Mouse (Mus musculus) hindbrain, embryonic 14.5 days (tissue): ENCODE measurements around the gene Nup93. TPM values are rescaled to one million over a fixed set of nuclear protein-coding genes. Genes with fewer than 3 reads are reported as not detected.

Source experiments
- ATAC-seq: fragments of 200-750 bp; cut with Nextera tagmentation; 2 replicates; pipeline ENCODE4 v1.8.0; 2017; ENCODE audit warnings: moderate number of reproducible peaks, mild to moderate bottlenecking, moderate TSS enrichment, moderate library complexity; ENCODE audit not compliant: low FRiP score
- DNase-seq: peaks from one replicate; pipeline ENCODE4 v3.0.0-alpha.2; 2015; ENCODE audit warnings: low spot score
- H3K27ac ChIP-seq: fragments of 300-500 bp; sonication (generic); 2 replicates; pipeline ENCODE4 v1.5.1; 2014; ENCODE audit warnings: mild to moderate bottlenecking, moderate library complexity
- H3K27me3 ChIP-seq: fragments of 300-500 bp; sonication (generic); 2 replicates; pipeline ENCODE4 v1.6.1; 2014; ENCODE audit warnings: mild to moderate bottlenecking, low read length, mixed read lengths; ENCODE audit not compliant: control insufficient read depth, insufficient read depth
- H3K36me3 ChIP-seq: fragments of 300-500 bp; sonication (generic); replicated peaks from 2 replicates; pipeline ENCODE4 v1.6.1; 2014; ENCODE audit not compliant: control insufficient read depth, insufficient read depth
- H3K4me1 ChIP-seq: fragments of 300-500 bp; sonication (generic); replicated peaks from 2 replicates; pipeline ENCODE4 v1.6.1; 2014; ENCODE audit warnings: antibody characterized with exemption, low read length, mixed read lengths; ENCODE audit not compliant: control insufficient read depth, insufficient read depth
- H3K4me2 ChIP-seq: fragments of 300-500 bp; sonication (generic); replicated peaks from 2 replicates; pipeline ENCODE4 v1.6.1; 2014; ENCODE audit warnings: mild to moderate bottlenecking, moderate library complexity
- H3K4me3 ChIP-seq: fragments of 300-500 bp; sonication (generic); replicated peaks from 2 replicates; pipeline ENCODE4 v1.5.1; 2014; ENCODE audit warnings: mild to moderate bottlenecking, low read length
- H3K9ac ChIP-seq: fragments of 300-500 bp; sonication (generic); 2 replicates; pipeline ENCODE4 v1.6.1; 2014
- H3K9me3 ChIP-seq: fragments of 300-500 bp; sonication (generic); 2 replicates; pipeline ENCODE4 v1.6.1; 2016; ENCODE audit warnings: low read length; ENCODE audit not compliant: control insufficient read depth
- WGBS: fragments of 180-500 bp; shearing (Covaris S2); extraction: QIAGEN DNeasy Blood & Tissue Kit; methylation state at CpG from one replicate; pipeline ENCODE4 v1.1.7; 2014; 5-methylcytosine and 5-hydroxymethylcytosine counted together
- polyA plus RNA-seq: library from polyadenylated mRNA; unstranded; fragments of >200 nt; fragmentation: Nextera tagmentation; extraction: Ambion mirVana; gene quantifications from 2 replicates; pipeline ENCODE4 v1.2.1, GENCODE M21; 2014

The Nup93 gene
- polyA plus RNA-seq, 1 experiment from 2014 or later: 58.9 TPM

DNA sequence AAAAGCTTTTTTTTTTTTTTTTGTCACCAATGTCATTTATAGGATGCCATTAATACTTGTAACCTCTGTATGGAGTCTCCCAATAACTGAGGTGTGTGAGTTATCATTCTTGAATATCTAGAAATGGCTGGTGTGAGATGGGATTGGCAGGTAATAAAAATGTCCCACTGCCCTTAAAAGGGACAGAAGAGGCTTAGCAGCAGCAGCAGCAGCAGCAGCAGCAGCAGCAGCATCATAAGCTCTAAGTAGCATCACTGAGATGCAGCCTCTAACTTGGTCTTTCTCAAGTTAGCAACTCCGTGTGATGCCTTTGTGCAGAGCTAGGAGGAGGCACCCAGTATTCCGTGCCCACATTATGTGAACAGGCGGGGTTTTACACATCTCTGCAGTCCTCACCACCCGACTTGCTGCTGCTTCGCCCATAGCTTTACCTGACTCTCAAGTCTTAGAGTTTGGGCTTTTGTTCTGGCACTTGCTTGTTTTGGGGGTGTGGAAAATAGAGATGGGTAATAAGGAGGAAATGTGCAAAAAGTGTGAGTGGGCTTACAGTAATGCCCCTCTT, 59.0 kb downstream of the Nup93 start:
- Histone ChIP-seq H3K4me1 (peaks cover 11% of the 10 kb centered on the region; the same call in 1 of the 2 replicates), H3K4me3 (no peak overlapping the region), H3K36me3 (0 out of 2 replicates have a peak, but pooled peaks cover 2% of the 10 kb centered on the region), H3K27me3 (no peaks in the 10 kb centered on the region), H3K4me2 (no peak overlapping the region), H3K27ac (no peak overlapping the region), H3K9ac (no peak overlapping the region), H3K9me3 (no peaks in the 10 kb centered on the region)
- no peak for ATAC-seq
- no peak for DNase-seq
- 84% methylated on average over 5 of the region's 5 CpGs for WGBS

DNA sequence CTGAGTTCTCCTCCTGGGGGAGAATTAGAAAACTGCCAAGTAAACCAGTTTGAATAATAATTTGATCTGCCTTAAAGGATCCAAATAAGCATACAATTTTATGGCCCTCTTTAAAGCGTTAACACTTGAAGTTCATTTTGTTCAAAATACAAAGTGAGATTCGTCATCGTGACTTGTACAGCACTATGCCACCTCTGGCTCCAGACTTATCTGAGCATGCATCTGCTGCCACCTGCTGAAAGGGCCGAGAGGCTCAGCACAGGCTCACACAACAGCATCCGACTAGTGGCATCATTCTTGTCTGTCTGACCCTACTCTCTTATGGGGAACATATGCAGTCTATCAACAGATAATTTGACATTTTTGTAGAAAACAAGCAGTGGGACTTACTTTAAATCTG, 59.7 kb downstream of the Nup93 start:
- DNase-seq: no peak
- Histone ChIP-seq H3K4me2 (no peak overlapping the region), H3K4me1 (peaks cover 11% of the 10 kb centered on the region; the same call in 1 of the 2 replicates), H3K9me3 (no peaks in the 10 kb centered on the region), H3K27me3 (no peaks in the 10 kb centered on the region), H3K4me3 (no peak overlapping the region), H3K27ac (no peak overlapping the region), H3K9ac (no peak overlapping the region), H3K36me3 (0 out of 2 replicates have a peak, but pooled peaks cover 2% of the 10 kb centered on the region)
- no peak for ATAC-seq
- WGBS: 74% methylated on average over 5 of the region's 5 CpGs

DNA sequence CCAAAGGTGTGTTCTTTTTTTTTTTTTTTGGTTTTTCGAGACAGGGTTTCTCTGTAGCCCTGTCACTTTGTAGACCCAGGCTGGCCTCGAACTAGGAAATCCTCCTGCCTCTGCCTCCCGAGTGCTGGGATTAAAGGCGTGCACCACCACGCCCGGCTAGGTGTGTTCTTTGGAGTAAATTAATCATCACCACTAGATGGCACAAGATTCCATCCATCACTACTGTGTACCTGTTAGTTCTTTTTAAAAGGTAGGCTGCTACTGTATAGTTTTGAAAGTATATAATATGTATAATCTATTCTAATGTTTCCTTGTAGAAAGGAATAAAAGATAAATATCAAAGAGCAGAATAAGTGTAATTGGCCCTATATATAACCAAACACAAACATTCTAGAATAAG, 63.9 kb downstream of the Nup93 start:
- H3K4me3 ChIP-seq: no peak overlapping the region
- no peaks in the 10 kb centered on the region for H3K4me1 ChIP-seq
- H3K9ac ChIP-seq: no peak overlapping the region
- no peak overlapping the region for H3K4me2 ChIP-seq
- H3K36me3 ChIP-seq: 0 out of 2 replicates have a peak, but pooled peaks cover 2% of the 10 kb centered on the region
- DNase-seq (no peak), ATAC-seq (no peak)
- no peaks in the 10 kb centered on the region for H3K27me3 ChIP-seq
- H3K9me3 ChIP-seq: no peaks in the 10 kb centered on the region
- WGBS: 96% methylated on average over 6 of the region's 6 CpGs
- H3K27ac ChIP-seq: no peak overlapping the region

DNA sequence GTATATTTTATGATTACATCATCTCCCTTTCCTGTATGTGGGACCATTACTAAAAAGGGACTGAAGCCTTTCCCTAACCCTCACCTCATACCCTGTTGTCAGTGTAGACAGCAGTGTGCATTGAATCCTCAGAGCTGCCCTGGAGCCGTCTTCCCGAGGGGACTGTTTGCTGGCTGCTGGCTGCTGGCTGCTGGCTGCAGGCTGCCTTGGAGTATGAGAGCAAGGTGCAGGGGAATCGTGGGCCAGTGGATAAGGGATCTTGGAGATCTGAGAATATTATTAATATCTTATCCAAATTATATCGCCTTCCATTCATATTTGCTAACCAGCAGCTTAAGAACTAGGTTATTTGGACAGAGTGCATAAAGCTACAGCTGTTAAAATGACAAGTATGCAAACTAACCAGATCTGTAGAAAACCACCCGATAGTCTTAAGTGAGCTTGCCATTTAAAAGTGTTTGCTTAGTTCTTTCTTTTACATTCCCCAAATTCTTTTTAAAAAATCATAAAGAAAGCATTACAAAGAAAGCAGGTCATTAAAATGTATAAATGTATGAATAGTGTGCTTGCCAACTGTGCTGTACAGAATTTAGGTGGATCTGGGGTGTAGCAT, 65.7 kb downstream of the Nup93 start:
- 75% methylated on average over 5 of the region's 5 CpGs for WGBS
- ATAC-seq: no peak

DNA sequence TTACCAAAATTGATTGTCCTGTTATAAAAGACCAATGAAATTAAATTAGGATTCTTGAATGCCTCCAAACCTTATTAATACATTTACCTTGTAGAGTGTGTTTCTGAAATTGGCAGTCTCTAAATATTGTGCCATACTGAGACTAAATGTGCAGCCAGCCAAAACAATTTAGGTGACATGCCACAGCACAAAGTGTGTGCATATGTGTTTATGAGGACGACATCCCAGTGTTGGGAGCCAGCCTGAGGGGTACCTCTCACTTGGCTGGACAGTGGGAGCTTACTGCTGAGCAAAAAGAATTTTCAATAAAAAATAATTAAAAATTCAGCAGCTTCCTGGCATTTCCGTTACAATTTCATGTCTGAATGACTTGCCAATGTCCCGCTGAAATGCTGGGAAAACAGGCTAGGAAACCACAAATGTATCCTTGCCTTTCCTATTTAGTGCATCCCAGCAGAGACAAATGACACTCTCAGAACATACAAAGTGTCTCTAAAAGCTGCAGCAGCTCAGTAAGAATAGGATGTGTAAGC, 68.2 kb downstream of the Nup93 start:
- Histone ChIP-seq H3K27me3 (no peaks in the 10 kb centered on the region), H3K9ac (no peak overlapping the region), H3K4me1 (no peaks in the 10 kb centered on the region), H3K27ac (no peak overlapping the region), H3K4me3 (no peak overlapping the region), H3K9me3 (no peaks in the 10 kb centered on the region), H3K4me2 (no peak overlapping the region), H3K36me3 (peaks cover 18% of the 10 kb centered on the region; the same call in 1 of the 2 replicates)
- DNase-seq (no peak), ATAC-seq (no peak)
- 64% methylated on average over 3 of the region's 3 CpGs for WGBS

More for the DNA sequence above, 65.7 kb downstream of the Nup93 start:
- Histone ChIP-seq H3K4me3 (no peak overlapping the region), H3K9me3 (no peaks in the 10 kb centered on the region), H3K36me3 (0 out of 2 replicates have a peak, but pooled peaks cover 6% of the 10 kb centered on the region), H3K4me2 (no peak overlapping the region), H3K27ac (no peak overlapping the region), H3K27me3 (no peaks in the 10 kb centered on the region), H3K4me1 (no peaks in the 10 kb centered on the region), H3K9ac (no peak overlapping the region)
- DNase-seq: no peak

DNA sequence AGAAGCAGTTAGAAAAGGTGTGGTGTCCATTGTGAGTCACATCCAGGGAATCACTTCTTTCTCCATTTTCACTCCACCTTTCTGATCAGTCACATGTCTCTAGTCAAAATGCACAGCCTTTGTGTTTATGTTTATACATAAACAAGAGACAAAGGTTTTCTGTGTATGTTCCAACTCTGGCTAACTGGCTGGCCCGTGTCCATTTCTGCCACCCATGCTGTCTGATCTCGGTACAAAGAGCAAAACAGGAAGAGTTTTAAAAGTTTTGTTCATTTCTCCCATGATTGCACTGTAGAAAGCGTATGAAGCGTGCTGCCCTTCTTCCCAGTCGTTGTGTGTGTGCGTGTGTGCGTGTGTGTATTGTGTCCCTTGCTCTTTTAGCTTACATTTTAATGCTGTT, 69.8 kb downstream of the Nup93 start:
- no peak for ATAC-seq
- no peak for DNase-seq
- no peak overlapping the region for H3K4me3 ChIP-seq
- H3K36me3 ChIP-seq: peaks cover 19% of the 10 kb centered on the region; the same call in 1 of the 2 replicates
- WGBS: 89% methylated on average over 7 of the region's 7 CpGs
- H3K9me3 ChIP-seq: no peaks in the 10 kb centered on the region
- no peaks in the 10 kb centered on the region for H3K27me3 ChIP-seq
- no peak overlapping the region for H3K4me2 ChIP-seq
- H3K4me1 ChIP-seq: no peaks in the 10 kb centered on the region
- no peak overlapping the region for H3K9ac ChIP-seq
- no peak overlapping the region for H3K27ac ChIP-seq

DNA sequence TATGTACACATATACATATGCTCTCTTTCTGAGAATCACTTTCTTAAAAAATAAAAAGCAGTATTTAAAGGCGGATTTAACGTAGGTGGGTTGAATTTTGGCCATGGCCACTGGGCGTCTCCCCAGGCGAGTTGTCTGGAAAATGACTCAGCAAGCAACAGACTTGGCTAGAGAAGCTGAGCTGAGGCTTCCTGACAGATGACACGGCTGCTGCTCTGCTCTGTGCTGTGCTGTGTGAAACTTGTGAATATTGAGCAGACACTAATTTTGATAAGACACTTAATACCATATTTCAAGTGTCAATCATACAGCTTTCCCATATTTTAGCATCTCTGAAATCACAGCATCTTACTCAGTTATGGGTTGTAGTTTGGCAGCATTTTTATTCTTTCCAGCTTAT, 76.2 kb downstream of the Nup93 start:
- 92% methylated on average over 5 of the region's 5 CpGs for WGBS
- H3K9me3 ChIP-seq: no peaks in the 10 kb centered on the region
- ATAC-seq: no peak

DNA sequence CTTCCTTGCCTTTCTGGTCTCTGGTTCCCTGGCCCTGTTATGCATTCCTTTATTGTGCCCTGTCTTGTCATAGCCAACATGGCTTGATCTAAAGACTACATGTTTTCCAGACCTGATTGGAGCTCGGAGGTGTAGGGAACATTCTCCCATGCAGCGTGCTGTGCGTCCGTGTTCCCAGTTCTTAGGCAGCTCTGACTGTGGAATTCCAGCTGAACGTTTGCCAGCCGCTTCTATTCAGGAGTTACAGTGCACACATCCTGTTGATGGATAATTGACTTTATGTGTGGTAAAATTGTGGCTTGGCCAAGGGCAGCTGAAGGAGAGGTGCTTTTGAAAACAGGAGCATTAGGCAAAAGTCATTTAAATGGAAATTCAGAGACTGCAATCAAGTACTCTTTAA, 77.7 kb downstream of the Nup93 start:
- no peaks in the 10 kb centered on the region; the same call in 1 of the 2 replicates for H3K4me1 ChIP-seq
- H3K9ac ChIP-seq: no peak overlapping the region
- peaks cover 49% of the 10 kb centered on the region for H3K36me3 ChIP-seq
- WGBS: 73% methylated on average over 6 of the region's 6 CpGs
- H3K27me3 ChIP-seq: no peaks in the 10 kb centered on the region
- H3K4me3 ChIP-seq: no peak overlapping the region
- DNase-seq (no peak), ATAC-seq (peak; percentile 40; the same call in 1 of the 2 replicates)
- H3K27ac ChIP-seq: peak overlapping the region; percentile 64
- H3K4me2 ChIP-seq: no peak overlapping the region
- no peaks in the 10 kb centered on the region for H3K9me3 ChIP-seq

More for the DNA sequence above, 76.2 kb downstream of the Nup93 start:
- Histone ChIP-seq H3K4me3 (no peak overlapping the region), H3K4me1 (no peaks in the 10 kb centered on the region; the same call in 1 of the 2 replicates), H3K27ac (no peak overlapping the region), H3K36me3 (peaks cover 49% of the 10 kb centered on the region), H3K27me3 (no peaks in the 10 kb centered on the region), H3K9ac (no peak overlapping the region), H3K4me2 (no peak overlapping the region)
- no peak for DNase-seq

DNA sequence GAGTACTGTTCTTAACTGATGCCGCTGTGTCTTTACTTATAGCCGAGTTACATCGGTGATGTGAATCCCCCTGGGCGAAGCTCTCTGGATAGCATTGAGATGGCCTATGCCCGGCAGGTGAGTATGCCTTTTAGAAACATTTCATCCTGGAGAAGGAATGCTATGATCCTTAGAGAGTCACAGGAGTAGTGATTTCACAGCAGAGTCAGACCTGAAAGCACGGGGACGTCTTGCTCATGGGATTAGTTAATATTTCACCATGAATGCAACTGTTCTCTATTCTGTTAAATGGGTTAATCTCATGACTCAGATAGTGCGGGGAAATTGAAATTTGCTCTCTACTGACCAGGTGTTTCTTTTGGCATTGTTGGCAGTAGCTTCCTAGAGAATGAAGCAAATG, 78.3 kb downstream of the Nup93 start:
- DNase-seq: no peak
- no peak overlapping the region for H3K4me3 ChIP-seq
- no peaks in the 10 kb centered on the region for H3K27me3 ChIP-seq
- no peak for ATAC-seq
- H3K27ac ChIP-seq: peak overlapping the region; percentile 10; the same call in 1 of the 2 replicates
- H3K4me2 ChIP-seq: no peak overlapping the region
- H3K4me1 ChIP-seq: no peaks in the 10 kb centered on the region; the same call in 1 of the 2 replicates
- peaks cover 44% of the 10 kb centered on the region for H3K36me3 ChIP-seq
- H3K9ac ChIP-seq: no peak overlapping the region
- H3K9me3 ChIP-seq: no peaks in the 10 kb centered on the region
- 89% methylated on average over 8 of the region's 8 CpGs for WGBS
